Mouse (Mus musculus): ENCODE data around the gene Olfr1393. TPM values are rescaled to one million over a fixed set of nuclear protein-coding genes. Genes with fewer than 3 reads are reported as not detected.

Olfr1393 gene
- polyA plus RNA-seq, 1 experiment from 2014 or later: not detected

Other genes with a start within 250 kb of the Olfr1393 start
- gene 9930111J21Rik2, start 227.1 kb upstream of the Olfr1393 start, polyA plus RNA-seq (2015; fragmentation: Nextera tagmentation; extraction: Ambion mirVana): 0.96 and 0.98 TPM in 2 replicates
- gene Tgtp2, start 214.1 kb upstream of the Olfr1393 start, polyA plus RNA-seq (2015; fragmentation: Nextera tagmentation; extraction: Ambion mirVana): 0.14 and 1.1 TPM in 2 replicates
- 2.0 and 2.3 TPM in 2 replicates for gene Ifi47, start 201.7 kb upstream of the Olfr1393 start, polyA plus RNA-seq (2015; fragmentation: Nextera tagmentation; extraction: Ambion mirVana)
- gene Olfr1396, start 163.4 kb upstream of the Olfr1393 start, polyA plus RNA-seq (2015; fragmentation: Nextera tagmentation; extraction: Ambion mirVana): 0.14 TPM in 1 of 2 replicates, not detected in the other
- not detected in 2 replicates for gene Olfr1395, start 136.0 kb upstream of the Olfr1393 start, polyA plus RNA-seq (2015; fragmentation: Nextera tagmentation; extraction: Ambion mirVana)
- gene Olfr1394, start 123.9 kb upstream of the Olfr1393 start, polyA plus RNA-seq (2015; fragmentation: Nextera tagmentation; extraction: Ambion mirVana): not detected in 2 replicates
- 1.7 and 2.5 TPM in 2 replicates for gene Btnl9, start 91.1 kb upstream of the Olfr1393 start, polyA plus RNA-seq (2015; fragmentation: Nextera tagmentation; extraction: Ambion mirVana)
- gene Zfp62, start 75.0 kb upstream of the Olfr1393 start, polyA plus RNA-seq (2015; fragmentation: Nextera tagmentation; extraction: Ambion mirVana): 31.0 and 34.2 TPM in 2 replicates
- gene Mgat1, start 34.1 kb upstream of the Olfr1393 start, polyA plus RNA-seq (2015; fragmentation: Nextera tagmentation; extraction: Ambion mirVana): 59.3 and 59.9 TPM in 2 replicates
- gene Olfr1392, start 7.0 kb downstream of the Olfr1393 start, polyA plus RNA-seq (2015; fragmentation: Nextera tagmentation; extraction: Ambion mirVana): 0.06 TPM in 1 of 2 replicates, not detected in the other
- not detected in 2 replicates for gene Olfr10, start 26.4 kb downstream of the Olfr1393 start, polyA plus RNA-seq (2015; fragmentation: Nextera tagmentation; extraction: Ambion mirVana)
- not detected in 2 replicates for gene Olfr1391, start 44.4 kb downstream of the Olfr1393 start, polyA plus RNA-seq (2015; fragmentation: Nextera tagmentation; extraction: Ambion mirVana)
- not detected in 2 replicates for gene Olfr1390, start 56.9 kb downstream of the Olfr1393 start, polyA plus RNA-seq (2015; fragmentation: Nextera tagmentation; extraction: Ambion mirVana)
- gene Olfr1389, start 144.8 kb downstream of the Olfr1393 start, polyA plus RNA-seq (2015; fragmentation: Nextera tagmentation; extraction: Ambion mirVana): not detected in 2 replicates
- gene Olfr1388, start 158.3 kb downstream of the Olfr1393 start, polyA plus RNA-seq (2015; fragmentation: Nextera tagmentation; extraction: Ambion mirVana): 0.12 and 0.15 TPM in 2 replicates
- gene Olfr1387, start 177.0 kb downstream of the Olfr1393 start, polyA plus RNA-seq (2015; fragmentation: Nextera tagmentation; extraction: Ambion mirVana): not detected in 2 replicates
- gene Olfr1386, start 186.7 kb downstream of the Olfr1393 start, polyA plus RNA-seq (2015; fragmentation: Nextera tagmentation; extraction: Ambion mirVana): not detected in 2 replicates
- gene Olfr1385, start 210.8 kb downstream of the Olfr1393 start, polyA plus RNA-seq (2015; fragmentation: Nextera tagmentation; extraction: Ambion mirVana): 0.04 TPM in 1 of 2 replicates, not detected in the other
- gene Olfr1384, start 228.4 kb downstream of the Olfr1393 start, polyA plus RNA-seq (2015; fragmentation: Nextera tagmentation; extraction: Ambion mirVana): not detected in 2 replicates
- not detected in 2 replicates for gene Olfr1383, start 241.3 kb downstream of the Olfr1393 start, polyA plus RNA-seq (2015; fragmentation: Nextera tagmentation; extraction: Ambion mirVana)
- gene Olfr1382, start 249.9 kb downstream of the Olfr1393 start, polyA plus RNA-seq (2015; fragmentation: Nextera tagmentation; extraction: Ambion mirVana): not detected in 2 replicates